Mouse (Mus musculus) left cerebral cortex, adult 8-10 months (tissue): ENCODE data around the gene Snx30. TPM values are rescaled to one million over a fixed set of nuclear protein-coding genes. Genes with fewer than 3 reads are reported as not detected.

Experiments used
- DNase-seq, 2 experiments: peaks; one replicate each; pipeline ENCODE4 v3.0.0; 2022; ENCODE audit warnings: low spot score in 2 of 2
- total RNA-seq, 4 experiments: library from RNA; stranded (reverse); gene quantifications; 2 replicates each; pipeline ENCODE4 v1.2.4; 2022

Snx30 gene
- 10 to 100 TPM; 29.5 to 41.8 (median 34.9) TPM for total RNA-seq

- DNase-seq = peak; percentile 80 to 86
Observed at GRCm38 (mm10) chr4:59805181-59805967, at the start of gene Snx30. Snx30 (plus strand) TSS chr4:59805840.

- DNase-seq = peak; percentile 18 to 81
Observed at GRCm38 (mm10) chr4:59756332-59757082, 49.1 kb upstream of the Snx30 start.

- DNase-seq = no peak
Observed at GRCm38 (mm10) chr4:59757452-59758435, 47.9 kb upstream of the Snx30 start.

GRCm38 (mm10) chr4:59760016-59760415, 45.6 kb upstream of the Snx30 start:
- DNase-seq = no peak

- DNase-seq = no peak
Observed at GRCm38 (mm10) chr4:59760636-59761364, 44.8 kb upstream of the Snx30 start.

GRCm38 (mm10) chr4:59761365-59761729, 44.3 kb upstream of the Snx30 start:
- no peak for DNase-seq

GRCm38 (mm10) chr4:59764950-59765349, 40.7 kb upstream of the Snx30 start:
- DNase-seq = no peak

GRCm38 (mm10) chr4:59765385-59766005, 40.1 kb upstream of the Snx30 start:
- no peak for DNase-seq

- no peak for DNase-seq
Observed at GRCm38 (mm10) chr4:59767717-59768116, 37.9 kb upstream of the Snx30 start.

GRCm38 (mm10) chr4:59772171-59772879, 33.3 kb upstream of the Snx30 start:
- no peak for DNase-seq

- no peak for DNase-seq
Observed at GRCm38 (mm10) chr4:59777828-59778227, 27.8 kb upstream of the Snx30 start.

GRCm38 (mm10) chr4:59780568-59780967, 25.1 kb upstream of the Snx30 start:
- DNase-seq = no peak

GRCm38 (mm10) chr4:59782853-59783684, 22.6 kb upstream of the Snx30 start:
- peak in 1 of 2 experiments; percentile 37 for DNase-seq

GRCm38 (mm10) chr4:59783685-59784279, 21.9 kb upstream of the Snx30 start:
- peak; percentile 84 to 95 for DNase-seq

GRCm38 (mm10) chr4:59785412-59785811, 20.2 kb upstream of the Snx30 start:
- DNase-seq = no peak

GRCm38 (mm10) chr4:59786661-59787060, 19.0 kb upstream of the Snx30 start:
- peak in 1 of 2 experiments; percentile 81 for DNase-seq

GRCm38 (mm10) chr4:59787126-59787525, 18.5 kb upstream of the Snx30 start:
- DNase-seq = no peak

GRCm38 (mm10) chr4:59789015-59789414, 16.6 kb upstream of the Snx30 start:
- no peak for DNase-seq
